Mouse (Mus musculus): Measurements from ENCODE around the gene Cdh24. TPM values are rescaled to one million over a fixed set of nuclear protein-coding genes. Genes with fewer than 3 reads are reported as not detected.

Gene Cdh24
- polyA plus RNA-seq (2015; fragmentation: Nextera tagmentation; extraction: Ambion mirVana): 0.53 and 0.63 TPM in 2 replicates

DNA sequence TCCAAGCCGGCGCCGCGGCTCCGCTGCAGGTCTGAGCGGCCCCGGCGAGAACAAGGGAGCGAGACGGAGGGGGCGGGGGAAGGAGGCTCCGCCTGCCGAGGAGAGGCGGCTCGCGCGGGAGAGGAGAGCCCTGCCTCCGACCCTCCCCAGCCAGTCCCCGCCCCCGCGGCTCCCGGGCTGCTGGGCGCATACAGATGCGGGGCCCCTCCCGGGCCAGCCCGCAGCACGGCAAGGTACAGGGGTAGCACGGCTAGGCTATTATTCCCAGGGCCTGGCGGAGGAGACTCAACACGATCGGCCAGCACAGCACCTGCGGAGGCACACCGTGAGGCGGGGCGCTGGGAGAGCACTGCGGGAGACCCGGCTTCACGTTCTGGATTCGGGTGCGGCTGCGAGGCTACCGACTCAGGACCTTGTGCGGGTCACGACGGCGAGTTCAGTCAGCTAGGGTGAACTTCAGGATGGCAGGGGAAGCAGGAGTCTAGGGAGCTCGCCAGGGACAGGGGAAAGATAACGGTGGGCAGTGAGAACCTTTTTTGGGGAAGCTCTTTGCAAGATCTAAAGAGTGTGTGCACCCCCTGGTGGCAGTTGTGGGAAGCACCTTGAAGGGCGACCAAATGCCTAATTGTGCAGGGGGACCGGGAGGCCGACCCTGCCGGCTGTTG is at the start of gene Cdh24:
Gene Cdh24, minus strand, starts transcription at position 60 of the 665 bp plus-strand sequence.

GRCm38 (mm10) chr14:54686522-54687143 is 45.5 kb upstream of the Cdh24 start, which contains the start of gene Acin1:
Gene Acin1 (minus strand): TSS chr14:54686931.

DNA sequence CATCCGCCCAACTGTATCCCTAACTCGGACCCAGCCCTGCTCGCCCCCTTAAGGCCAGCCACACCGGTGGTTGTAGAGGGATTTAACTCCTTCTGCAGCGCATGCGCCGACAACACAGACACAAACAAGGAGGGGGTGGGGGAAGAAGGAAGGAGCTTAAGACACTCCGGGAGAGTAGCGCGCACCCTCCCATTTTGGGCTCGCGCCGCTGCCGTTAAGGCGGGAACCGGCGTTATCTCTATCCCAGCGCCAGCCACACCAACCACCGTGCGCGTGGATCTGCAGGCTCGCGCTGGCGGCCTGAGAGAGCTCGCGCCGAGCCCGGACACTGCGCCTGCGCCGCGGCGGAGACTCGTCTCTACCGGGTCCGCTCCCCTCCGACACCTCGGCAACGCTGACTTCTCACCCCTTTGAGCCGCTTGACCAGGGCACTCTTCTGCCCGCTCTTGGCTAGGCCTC is 44.9 kb upstream of the Cdh24 start, which contains the start of gene 1700123O20Rik:
Gene 1700123O20Rik, plus strand, starts transcription at position 154 of the 459 bp plus-strand sequence.

DNA sequence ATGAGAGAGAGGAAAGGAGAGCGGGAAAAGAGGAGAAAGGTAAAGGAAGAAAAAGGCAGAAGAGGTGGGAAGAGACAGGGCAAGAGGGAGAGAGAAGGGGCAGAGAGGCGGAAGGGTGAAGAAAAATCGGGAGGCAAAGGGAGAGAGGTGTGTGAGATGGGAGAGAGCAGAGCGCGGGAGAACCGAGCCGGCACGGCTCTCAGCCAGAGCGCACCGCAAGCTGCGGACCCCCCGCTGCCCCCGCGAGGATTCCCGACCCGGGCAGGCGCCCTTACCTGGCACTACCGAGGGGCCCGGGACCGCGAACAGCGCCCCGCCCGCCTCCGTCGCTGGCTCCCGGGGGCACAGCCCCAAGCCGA is 239 bp downstream of the Cdh24 start, which contains the start of gene Gm17606:
Gene Gm17606, plus strand, starts transcription at position 7 of the 359 bp plus-strand sequence.

DNA sequence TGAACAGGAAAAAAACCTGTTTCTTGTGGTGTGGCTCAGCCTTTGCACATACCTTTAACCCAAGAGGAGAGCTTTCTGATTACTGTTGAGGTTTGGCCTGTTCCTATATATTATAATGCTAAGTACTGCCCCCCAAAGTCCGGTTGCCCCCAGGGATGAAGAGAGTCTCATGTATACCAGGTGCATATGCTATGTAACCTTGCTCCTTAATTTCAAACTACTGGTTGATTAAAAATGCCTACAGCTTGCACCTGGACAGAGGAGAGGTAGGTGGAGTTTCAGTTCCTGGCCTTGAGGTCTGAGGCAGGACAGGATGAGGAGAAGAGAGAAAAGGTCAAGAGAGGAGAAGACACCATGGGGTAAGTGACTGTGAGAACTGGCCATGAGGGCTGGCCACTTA is 20.0 kb downstream of the Cdh24 start, which contains the start of gene Psmb11:
Gene Psmb11, plus strand, starts transcription at position 301 of the 400 bp plus-strand sequence.

DNA sequence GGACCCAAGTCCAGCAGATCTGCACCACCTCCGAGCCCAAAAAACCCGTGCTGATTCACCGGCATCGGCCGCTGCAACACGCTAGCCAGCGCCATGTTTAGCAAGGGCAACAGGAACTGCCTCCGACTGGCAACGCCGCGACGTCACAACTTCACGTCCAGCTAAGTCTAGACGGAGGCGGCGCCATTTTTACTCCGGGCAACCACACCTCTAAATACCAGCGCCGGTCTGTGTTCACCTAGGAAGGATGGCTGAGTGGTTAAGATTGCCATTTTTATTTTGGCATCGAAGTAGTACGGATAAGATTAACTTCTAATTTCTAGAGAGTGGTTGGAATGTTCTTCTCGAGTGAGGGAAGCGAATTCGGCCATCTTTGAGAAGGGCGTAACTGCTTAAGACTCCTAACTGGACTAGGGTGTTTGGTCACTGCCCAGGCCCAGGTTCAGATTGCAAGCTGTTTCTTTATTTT is 23.2 kb downstream of the Cdh24 start, which contains the start of gene Psmb5:
Gene Psmb5, minus strand, starts transcription at position 126 of the 469 bp plus-strand sequence.

GRCm38 (mm10) chr14:54605752-54606321 is 35.3 kb downstream of the Cdh24 start, which contains the start of gene 4931414P19Rik:
Gene 4931414P19Rik (minus strand): TSS chr14:54605993.

MicroRNA genes within 50 kb of the gene (microRNA counts, 519-probe panel; counts per million panel counts)
- 88.3 counts per million for microRNA mmu-miR-686

Other genes with a start within 250 kb of the Cdh24 start
- 5.2 and 7.3 TPM in 2 replicates for gene Slc7a7, start 223.6 kb downstream of the Cdh24 start, polyA plus RNA-seq (2015; fragmentation: Nextera tagmentation; extraction: Ambion mirVana)
- gene Mrpl52, start 214.5 kb downstream of the Cdh24 start, polyA plus RNA-seq (2015; fragmentation: Nextera tagmentation; extraction: Ambion mirVana): 330 and 368 TPM in 2 replicates
- gene Mmp14, start 209.8 kb downstream of the Cdh24 start, polyA plus RNA-seq (2015; fragmentation: Nextera tagmentation; extraction: Ambion mirVana): 48.4 and 54.3 TPM in 2 replicates
- gene Lrp10, start 177.2 kb downstream of the Cdh24 start, polyA plus RNA-seq (2015; fragmentation: Nextera tagmentation; extraction: Ambion mirVana): 32.4 and 43.0 TPM in 2 replicates
- gene Rem2, start 165.3 kb downstream of the Cdh24 start, polyA plus RNA-seq (2015; fragmentation: Nextera tagmentation; extraction: Ambion mirVana): 0.58 and 0.61 TPM in 2 replicates
- gene Prmt5, start 123.8 kb downstream of the Cdh24 start, polyA plus RNA-seq (2015; fragmentation: Nextera tagmentation; extraction: Ambion mirVana): 33.7 and 35.1 TPM in 2 replicates
- 81.4 and 85.9 TPM in 2 replicates for gene Haus4, start 86.7 kb downstream of the Cdh24 start, polyA plus RNA-seq (2015; fragmentation: Nextera tagmentation; extraction: Ambion mirVana)
- 4.4 and 5.9 TPM in 2 replicates for gene Ajuba, start 63.8 kb downstream of the Cdh24 start, polyA plus RNA-seq (2015; fragmentation: Nextera tagmentation; extraction: Ambion mirVana)
- 2.0 and 3.0 TPM in 2 replicates for gene 4931414P19Rik, start 35.4 kb downstream of the Cdh24 start, polyA plus RNA-seq (2015; fragmentation: Nextera tagmentation; extraction: Ambion mirVana)
- 209 and 218 TPM in 2 replicates for gene Psmb5, start 23.3 kb downstream of the Cdh24 start, polyA plus RNA-seq (2015; fragmentation: Nextera tagmentation; extraction: Ambion mirVana)
- not detected in 2 replicates for gene Psmb11, start 19.9 kb downstream of the Cdh24 start, polyA plus RNA-seq (2015; fragmentation: Nextera tagmentation; extraction: Ambion mirVana)
- gene Gm17606, start 412 bp downstream of the Cdh24 start, polyA plus RNA-seq (2015; fragmentation: Nextera tagmentation; extraction: Ambion mirVana): not detected in 2 replicates
- 46.7 and 53.4 TPM in 2 replicates for gene 1700123O20Rik, start 44.9 kb upstream of the Cdh24 start, polyA plus RNA-seq (2015; fragmentation: Nextera tagmentation; extraction: Ambion mirVana)
- gene Acin1, start 45.6 kb upstream of the Cdh24 start, polyA plus RNA-seq (2015; fragmentation: Nextera tagmentation; extraction: Ambion mirVana): 81.1 and 96.0 TPM in 2 replicates
- gene Gm29776, start 57.5 kb upstream of the Cdh24 start, polyA plus RNA-seq (2015; fragmentation: Nextera tagmentation; extraction: Ambion mirVana): 0.16 and 0.28 TPM in 2 replicates
- gene Cebpe, start 70.8 kb upstream of the Cdh24 start, polyA plus RNA-seq (2015; fragmentation: Nextera tagmentation; extraction: Ambion mirVana): 18.5 and 28.5 TPM in 2 replicates
- 2.0 and 3.4 TPM in 2 replicates for gene Slc7a8, start 140.6 kb upstream of the Cdh24 start, polyA plus RNA-seq (2015; fragmentation: Nextera tagmentation; extraction: Ambion mirVana)
- gene Rnf212b, start 172.8 kb upstream of the Cdh24 start, polyA plus RNA-seq (2015; fragmentation: Nextera tagmentation; extraction: Ambion mirVana): not detected in 2 replicates
- 2.9 and 3.5 TPM in 2 replicates for gene Homez, start 229.6 kb upstream of the Cdh24 start, polyA plus RNA-seq (2015; fragmentation: Nextera tagmentation; extraction: Ambion mirVana)
- 0.94 and 1.9 TPM in 2 replicates for gene Ppp1r3e, start 236.2 kb upstream of the Cdh24 start, polyA plus RNA-seq (2015; fragmentation: Nextera tagmentation; extraction: Ambion mirVana)
- 2.2 and 2.8 TPM in 2 replicates for gene Bcl2l2, start 242.0 kb upstream of the Cdh24 start, polyA plus RNA-seq (2015; fragmentation: Nextera tagmentation; extraction: Ambion mirVana)
- gene Gm20521, start 242.1 kb upstream of the Cdh24 start, polyA plus RNA-seq (2015; fragmentation: Nextera tagmentation; extraction: Ambion mirVana): 0.29 and 0.44 TPM in 2 replicates

All from spleen, postnatal 0 days (tissue).